Mouse (Mus musculus) layer of hippocampus, adult 18-20 months (tissue): ENCODE data around the gene Lurap1l. TPM values are rescaled to one million over a fixed set of nuclear protein-coding genes. Genes with fewer than 3 reads are reported as not detected.
"Not testable (repeated sequence)": the region's sequence is repeated elsewhere in the genome, so short reads cannot be mapped to it uniquely, and the experiment has no call there.

Experiments
- DNase-seq, 2 experiments: peaks; one replicate each; pipeline ENCODE4 v3.0.0; 2022; ENCODE audit warnings: low spot score in 2 of 2
- total RNA-seq, 2 experiments: library from RNA; stranded (reverse); gene quantifications; 2 replicates each; pipeline ENCODE4 v1.2.3; 2021

Gene Lurap1l
- total RNA-seq, 2 experiments from 2014 or later, result 27.3 to 37.6 TPM

GRCm38 (mm10) chr4:80917128-80917527, 6.7 kb downstream of the Lurap1l start:
- not testable (repeated sequence) for DNase-seq

GRCm38 (mm10) chr4:80917812-80918211, 7.4 kb downstream of the Lurap1l start:
- no peak for DNase-seq

GRCm38 (mm10) chr4:80918526-80919129, 8.2 kb downstream of the Lurap1l start:
- DNase-seq, result no peak

GRCm38 (mm10) chr4:80919217-80919867, 8.9 kb downstream of the Lurap1l start:
- DNase-seq, result no peak

DNA sequence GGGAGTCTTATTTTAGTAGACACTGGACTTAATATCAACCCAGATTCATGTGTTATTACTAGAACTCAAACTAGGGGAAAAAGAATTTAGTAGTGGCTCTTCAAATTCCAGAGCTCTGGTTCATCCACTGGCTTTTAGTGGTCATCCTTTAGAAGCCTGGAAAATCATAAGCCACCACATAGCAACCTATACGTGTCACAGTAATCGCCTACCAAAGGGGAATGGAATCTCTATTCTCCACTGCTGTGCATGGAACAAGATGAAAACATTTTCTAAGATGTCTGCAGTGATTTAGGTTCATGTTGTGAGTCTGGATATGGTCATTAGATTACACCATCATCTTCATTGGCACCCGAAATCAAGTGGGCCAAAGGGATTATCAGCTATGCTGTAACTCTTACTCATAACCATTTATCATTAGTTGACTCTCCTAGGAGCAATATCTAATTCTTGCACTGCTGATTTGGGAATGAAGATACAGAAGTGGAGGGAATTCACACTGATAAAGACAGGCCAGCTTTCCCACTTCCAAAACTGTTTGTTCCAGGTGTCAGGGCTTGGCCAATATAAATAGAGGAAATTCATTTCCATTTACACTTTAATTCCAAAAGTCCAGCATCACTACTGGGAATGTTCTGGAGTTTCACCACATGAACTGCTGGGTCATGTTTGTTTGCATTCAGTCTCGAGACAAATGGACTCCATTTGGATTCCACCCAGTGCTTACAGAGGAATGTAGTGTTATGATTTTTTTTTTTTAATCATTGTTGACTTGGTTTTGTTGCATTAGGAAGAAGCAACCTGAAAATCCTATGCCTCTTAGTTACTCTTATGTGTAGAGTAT, 11.4 kb downstream of the Lurap1l start:
- DNase-seq, result no peak

DNA sequence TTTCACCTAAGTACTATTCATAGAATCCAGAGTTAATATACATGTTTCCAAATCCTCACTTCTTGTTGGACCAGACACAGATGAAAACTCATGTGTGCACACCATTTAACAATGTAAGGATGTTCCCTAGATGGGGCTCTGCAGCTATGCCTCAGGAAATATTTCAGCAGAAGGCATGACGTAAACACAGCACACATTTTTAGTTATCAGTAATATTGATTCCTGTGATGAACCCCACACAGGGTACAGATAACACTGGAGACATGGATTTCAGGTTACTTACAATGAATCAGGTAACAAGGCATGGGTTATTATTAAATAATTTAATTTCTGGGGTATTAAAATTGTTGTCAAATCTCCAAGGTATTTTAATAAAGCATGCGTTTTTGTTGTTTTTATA, 12.2 kb downstream of the Lurap1l start:
- DNase-seq, result no peak

GRCm38 (mm10) chr4:80924815-80925214, 14.4 kb downstream of the Lurap1l start:
- DNase-seq, result peak; percentile 16 to 46

DNA sequence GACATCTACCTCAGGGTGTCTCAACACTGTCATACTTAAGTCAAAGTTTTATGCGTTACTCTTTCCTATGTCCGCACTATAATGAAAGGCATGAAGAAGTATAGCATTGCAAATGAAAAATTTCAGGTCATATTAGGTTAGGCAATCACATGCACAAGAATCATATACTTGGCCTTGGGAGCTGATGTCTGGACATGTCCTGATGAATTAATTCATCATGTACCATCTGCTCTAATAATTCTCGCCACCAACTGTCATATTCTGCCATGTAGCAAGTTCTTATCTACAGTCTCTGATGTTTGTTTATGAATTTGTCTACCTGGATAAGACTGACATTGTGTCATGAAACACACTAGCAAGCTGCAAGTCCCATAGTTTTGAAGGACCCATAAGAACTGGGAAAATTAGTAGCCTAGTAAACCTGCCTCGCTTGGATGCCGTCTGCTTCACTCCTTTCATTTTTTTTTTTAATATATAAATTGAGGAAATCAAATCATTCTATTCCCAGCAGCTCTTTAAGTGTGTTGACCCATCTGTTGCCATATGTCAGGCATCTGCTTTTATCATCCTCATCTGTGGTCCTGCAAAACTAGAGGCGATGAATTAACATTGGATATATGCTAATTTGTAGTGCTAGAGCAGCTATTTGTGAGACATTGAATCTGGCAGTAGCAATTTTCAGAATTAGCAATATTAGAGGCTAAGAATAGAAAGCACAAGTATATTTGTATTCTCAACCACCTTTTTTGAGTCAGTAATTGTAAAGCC, 15.5 kb downstream of the Lurap1l start:
- peak; percentile 59 to 80 for DNase-seq

DNA sequence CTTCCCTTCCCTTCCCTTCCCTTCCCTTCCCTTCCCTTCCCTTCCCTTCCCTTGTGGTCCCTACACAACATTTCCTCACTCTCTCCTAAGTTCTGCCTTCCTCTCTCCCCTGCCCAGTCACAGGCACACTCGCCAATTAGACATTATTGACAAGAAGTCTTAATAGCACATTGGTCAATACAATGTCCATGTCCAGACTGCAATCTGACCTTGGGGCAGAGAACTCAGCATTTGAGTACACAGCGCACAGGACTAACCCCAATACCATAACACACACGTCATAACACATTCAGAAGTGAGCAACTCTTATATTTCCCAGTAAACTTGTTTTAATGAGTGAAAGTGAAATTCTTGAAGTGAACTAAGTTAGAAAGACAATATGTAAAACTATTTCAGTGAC, 24.3 kb downstream of the Lurap1l start:
- no peak for DNase-seq

GRCm38 (mm10) chr4:80939115-80939514, 28.7 kb downstream of the Lurap1l start:
- no peak for DNase-seq

GRCm38 (mm10) chr4:80940946-80941345, 30.5 kb downstream of the Lurap1l start:
- DNase-seq, result no peak

DNA sequence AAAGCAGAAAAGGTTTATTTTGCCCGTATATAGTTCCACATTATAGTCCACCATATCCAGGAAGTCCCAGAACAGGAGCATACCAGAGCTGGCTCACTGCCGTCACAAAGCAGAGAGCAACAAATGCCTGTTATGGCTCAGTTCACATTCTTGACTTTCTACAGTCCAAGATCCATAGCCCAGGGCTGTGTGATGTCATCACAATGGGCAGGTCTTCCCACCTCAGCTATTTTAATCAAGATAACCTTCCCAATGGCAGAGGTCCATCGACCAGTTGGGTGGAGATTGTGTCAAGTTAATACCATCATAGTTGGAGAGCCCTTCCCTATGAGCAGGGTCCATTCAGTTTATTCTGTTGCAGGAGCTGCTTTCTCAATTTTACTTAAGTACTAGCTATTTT, 31.5 kb downstream of the Lurap1l start:
- no peak for DNase-seq

- peak; percentile 45 to 84 for DNase-seq
Measured at GRCm38 (mm10) chr4:80944605-80945004, 34.2 kb downstream of the Lurap1l start.

- DNase-seq, result no peak
Measured at GRCm38 (mm10) chr4:80949110-80949509, 38.7 kb downstream of the Lurap1l start.

- DNase-seq, result no peak
Measured at GRCm38 (mm10) chr4:80949720-80950119, 39.3 kb downstream of the Lurap1l start.

GRCm38 (mm10) chr4:80950280-80950781, 39.9 kb downstream of the Lurap1l start:
- peak in 1 of 2 experiments; percentile 48 for DNase-seq

GRCm38 (mm10) chr4:80952653-80953052, 42.2 kb downstream of the Lurap1l start:
- no peak for DNase-seq

DNA sequence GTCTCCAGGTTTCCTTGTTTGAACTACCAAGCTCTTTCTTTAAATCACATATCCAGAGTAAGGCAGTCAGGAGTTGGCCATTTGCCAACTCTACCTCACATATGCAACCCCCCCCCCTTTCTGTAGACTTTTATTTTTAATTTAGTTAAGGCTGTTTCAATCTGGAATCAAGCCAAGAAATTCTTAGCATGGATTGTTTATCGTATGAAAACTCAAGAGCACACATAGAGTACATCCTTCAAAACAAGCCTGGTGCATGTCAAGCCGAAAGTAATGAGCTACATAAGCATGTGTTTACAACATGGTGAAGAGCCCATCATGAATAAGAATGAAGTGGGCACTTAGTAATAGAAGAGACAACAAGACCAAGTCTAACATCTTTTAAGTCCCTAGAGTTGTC, 45.5 kb downstream of the Lurap1l start:
- no peak for DNase-seq

GRCm38 (mm10) chr4:80967526-80967925, 57.1 kb downstream of the Lurap1l start:
- DNase-seq, result no peak

DNA sequence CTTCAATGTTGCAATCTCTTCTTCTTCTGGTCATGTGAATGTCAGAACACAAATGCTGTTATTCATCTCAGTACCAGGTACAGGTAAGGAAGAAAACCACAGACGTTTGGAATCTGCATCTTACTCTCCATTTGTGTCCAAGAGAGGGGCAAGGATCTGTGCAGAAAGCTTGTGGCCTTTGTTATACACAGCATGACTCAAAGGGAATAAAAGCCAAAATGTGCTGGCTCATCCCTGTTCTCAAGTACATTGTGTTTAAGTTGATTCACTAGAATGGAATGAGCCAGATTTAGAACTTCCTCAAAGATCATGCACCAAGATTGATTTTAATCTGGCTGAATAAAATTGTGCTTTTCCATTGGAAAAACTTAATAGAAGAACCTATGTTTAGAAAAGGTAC, 61.4 kb downstream of the Lurap1l start:
- peak in 1 of 2 experiments; percentile 13 for DNase-seq

DNA sequence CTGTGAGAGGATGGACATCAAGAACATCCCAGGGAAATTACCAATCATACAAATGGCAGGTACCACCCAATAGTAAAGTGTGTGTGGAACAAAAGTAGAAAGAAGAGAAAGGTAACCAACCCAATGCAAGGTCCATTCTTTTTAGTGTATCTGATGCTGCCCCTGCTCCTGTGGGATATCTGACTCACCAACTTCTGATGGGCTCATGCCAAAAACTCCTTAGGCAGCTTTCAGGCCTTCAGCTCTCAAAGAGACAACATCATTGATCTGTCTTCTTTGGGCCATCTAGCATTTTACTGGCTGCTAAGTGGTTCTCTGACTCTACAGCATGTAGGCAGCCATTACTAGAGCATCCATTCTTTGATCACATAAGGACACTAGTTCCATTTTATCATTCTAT, 63.5 kb downstream of the Lurap1l start:
- DNase-seq, result no peak
